Comparison of ENCODE assay signal across 1 mouse cellular context in genomic region chr17:26168039-26168438, GRCm38 (mm10).
A peak's percentile ranks its signal among the peaks of the same experiment; 100 is the strongest.
TF ChIP-seq lines count a peak whose summit lies in the region.

No protein-coding gene starts in this region.

TF ChIP-seq in CH12.LX, 34 proteins besides CTCF, POLR2A, EP300 and RAD21:
- TF ChIP-seq MAFK (IDR thresholded peaks at IDR 0.05; ENCODE audit: insufficient replicate concordance, low read length) (peak; percentile 62), SIN3A (IDR thresholded peaks at IDR 0.05; ENCODE audit: low read length) (no peak; the same call in 1 of the 2 replicates), ZKSCAN1 (IDR thresholded peaks at IDR 0.05; ENCODE audit: borderline replicate concordance, low read depth, low read length) (no peak), UBTF (IDR thresholded peaks at IDR 0.05; ENCODE audit: low read depth, low read length) (no peak), RCOR1 (conservative IDR thresholded peaks at IDR 0.05; ENCODE audit: low read depth, low read length) (peak; percentile 24; the same call in 1 of the 2 replicates), ELF1 (IDR thresholded peaks at IDR 0.05; ENCODE audit: low read depth, low read length) (peak; percentile 70), ETS1 (conservative IDR thresholded peaks at IDR 0.05; ENCODE audit: low read depth, low read length) (peak; percentile 36), USF2 (conservative IDR thresholded peaks at IDR 0.05; ENCODE audit: low read depth, low read length) (no peak), MAZ (IDR thresholded peaks at IDR 0.05; ENCODE audit: low read depth, low read length) (0 out of 2 replicates have a peak, but pooled peaks have one; percentile 24), POLR2AphosphoS2 (IDR thresholded peaks at IDR 0.05; ENCODE audit: low read depth, low read length) (no peak), NELFE (IDR thresholded peaks at IDR 0.05; ENCODE audit: low read depth, low read length) (no peak), ZNF384 (IDR thresholded peaks at IDR 0.05; ENCODE audit: low read depth, low read length) (no peak), CHD1 (IDR thresholded peaks at IDR 0.05; ENCODE audit: low read depth, low read length) (no peak), MEF2A (IDR thresholded peaks at IDR 0.05; ENCODE audit: borderline replicate concordance, low read depth, low read length) (no peak), HCFC1 (IDR thresholded peaks at IDR 0.05; ENCODE audit: low read depth, low read length) (no peak), PAX5 (IDR thresholded peaks at IDR 0.05; ENCODE audit: low read length) (no peak), JUND (conservative IDR thresholded peaks at IDR 0.05; ENCODE audit: low read depth, low read length) (no peak; the same call in 1 of the 2 replicates), TBP (conservative IDR thresholded peaks at IDR 0.05; ENCODE audit: low read depth, low read length) (peak; percentile 47), BHLHE40 (IDR thresholded peaks at IDR 0.05; ENCODE audit: low read depth, low read length) (peak; percentile 77), ZMIZ1 (IDR thresholded peaks at IDR 0.05; ENCODE audit: low read depth, low read length) (no peak), GABPA (IDR thresholded peaks at IDR 0.05; ENCODE audit: insufficient replicate concordance, low read depth, low read length) (no peak), ZC3H11A (IDR thresholded peaks at IDR 0.05; ENCODE audit: low read depth, low read length) (no peak), MAX (IDR thresholded peaks at IDR 0.05; ENCODE audit: low read length) (peak; percentile 49; the same call in 1 of the 2 replicates), CHD2 (IDR thresholded peaks at IDR 0.05; ENCODE audit: low read length) (no peak; the same call in 1 of the 2 replicates), E2F4 (IDR thresholded peaks at IDR 0.05; ENCODE audit: insufficient replicate concordance, low read depth, low read length) (no peak), MXI1 (IDR thresholded peaks at IDR 0.05; ENCODE audit: low read depth, low read length) (peak; percentile 43; the same call in 1 of the 2 replicates), USF1 (IDR thresholded peaks at IDR 0.05; ENCODE audit: low read depth, low read length) (no peak), IRF4 (IDR thresholded peaks at IDR 0.05; ENCODE audit: low read depth, low read length) (peak; percentile 91), TCF12 (IDR thresholded peaks at IDR 0.05; ENCODE audit: low read depth, low read length) (peak; percentile 54; the same call in 1 of the 2 replicates), KAT2A (IDR thresholded peaks at IDR 0.05; ENCODE audit: insufficient replicate concordance, low read length) (no peak), NRF1 (IDR thresholded peaks at IDR 0.05; ENCODE audit: low read depth, low read length) (no peak), SMC3 (IDR thresholded peaks at IDR 0.05; ENCODE audit: low read depth, low read length) (no peak), MYC (IDR thresholded peaks at IDR 0.05; ENCODE audit: low read depth, low read length) (peak; percentile 82; the same call in 1 of the 2 replicates), JUN (IDR thresholded peaks at IDR 0.05; ENCODE audit: insufficient read depth, low read depth, low read length) (peak; percentile 46; the same call in 1 of the 2 replicates)
